Mouse (Mus musculus) midbrain, embryonic 13.5 days (tissue): Measurements from ENCODE around the gene Rerg. TPM values are rescaled to one million over a fixed set of nuclear protein-coding genes. Genes with fewer than 3 reads are reported as not detected.
A peak's percentile ranks its signal among the peaks of the same experiment; 100 is the strongest.

Experiments used
- ATAC-seq: fragments of 200-750 bp; cut with Nextera tagmentation; 2 replicates; pipeline ENCODE4 v1.8.0; 2017; ENCODE audit warnings: mild to moderate bottlenecking, moderate TSS enrichment, moderate library complexity
- H3K27ac ChIP-seq: fragments of 300-500 bp; sonication (generic); 2 replicates; pipeline ENCODE4 v1.5.1; 2015; ENCODE audit warnings: inconsistent platforms, mild to moderate bottlenecking, moderate library complexity
- H3K27me3 ChIP-seq: fragments of 300-500 bp; sonication (generic); 2 replicates; pipeline ENCODE4 v1.6.1; 2015; ENCODE audit warnings: mild to moderate bottlenecking, inconsistent platforms
- H3K36me3 ChIP-seq: fragments of 300-500 bp; sonication (generic); 2 replicates; pipeline ENCODE4 v1.6.1; 2015; ENCODE audit warnings: mild to moderate bottlenecking, inconsistent platforms
- H3K4me1 ChIP-seq: fragments of 300-500 bp; sonication (generic); replicated peaks from 2 replicates; pipeline ENCODE4 v1.6.1; 2015; ENCODE audit warnings: inconsistent platforms
- H3K4me2 ChIP-seq: fragments of 300-500 bp; sonication (generic); replicated peaks from 2 replicates; pipeline ENCODE4 v1.6.1; 2015; ENCODE audit warnings: moderate library complexity, mild to moderate bottlenecking, inconsistent platforms
- H3K4me3 ChIP-seq: fragments of 300-500 bp; sonication (generic); replicated peaks from 2 replicates; pipeline ENCODE4 v1.5.1; 2015; ENCODE audit warnings: mild to moderate bottlenecking, inconsistent platforms
- H3K9ac ChIP-seq: fragments of 300-500 bp; sonication (generic); replicated peaks from 2 replicates; pipeline ENCODE4 v1.6.1; 2015; ENCODE audit warnings: mild to moderate bottlenecking, inconsistent platforms
- H3K9me3 ChIP-seq: fragments of 300-500 bp; sonication (generic); 2 replicates; pipeline ENCODE4 v1.6.1; 2016; ENCODE audit warnings: mild to moderate bottlenecking, inconsistent platforms
- WGBS: fragments of 180-500 bp; shearing (Covaris S2); methylation state at CpG from one replicate; pipeline ENCODE4 v1.1.7; 2015; 5-methylcytosine and 5-hydroxymethylcytosine counted together
- polyA plus RNA-seq: library from polyadenylated mRNA; unstranded; fragments of >200 nt; fragmentation: Nextera tagmentation; extraction: Ambion mirVana; gene quantifications from 2 replicates; pipeline ENCODE4 v1.2.1, GENCODE M21; 2015

Gene Rerg
- polyA plus RNA-seq, 1 experiment from 2014 or later: 2.8 TPM

- 91% methylated on average over 6 of the region's 6 CpGs for WGBS
- H3K4me1 ChIP-seq: no peaks in the 10 kb centered on the region
- H3K4me2 ChIP-seq: no peak overlapping the region
- H3K9me3 ChIP-seq: no peaks in the 10 kb centered on the region
- H3K4me3 ChIP-seq: no peak overlapping the region
- no peaks in the 10 kb centered on the region for H3K27me3 ChIP-seq
- no peak overlapping the region for H3K9ac ChIP-seq
- no peaks in the 10 kb centered on the region for H3K36me3 ChIP-seq
- no peak overlapping the region for H3K27ac ChIP-seq
- ATAC-seq: no peak
These were observed 20.3 kb upstream of the Rerg start for GRCm38 (mm10) chr6:137190577-137190976.

- no peaks in the 10 kb centered on the region for H3K27me3 ChIP-seq
- no peaks in the 10 kb centered on the region for H3K4me1 ChIP-seq
- H3K9ac ChIP-seq: no peak overlapping the region
- H3K36me3 ChIP-seq: no peaks in the 10 kb centered on the region
- H3K4me3 ChIP-seq: no peak overlapping the region
- ATAC-seq: peak; percentile 72; the same call in 1 of the 2 replicates
- H3K4me2 ChIP-seq: no peak overlapping the region
- no peak overlapping the region for H3K27ac ChIP-seq
- 61% methylated on average over 10 of the region's 11 CpGs for WGBS
- H3K9me3 ChIP-seq: no peaks in the 10 kb centered on the region
These were observed 18.2 kb upstream of the Rerg start for GRCm38 (mm10) chr6:137188375-137188926.

GRCm38 (mm10) chr6:137187426-137187825 is 17.1 kb upstream of the Rerg start:
- H3K27me3 ChIP-seq: no peaks in the 10 kb centered on the region
- H3K4me1 ChIP-seq: no peaks in the 10 kb centered on the region
- H3K9me3 ChIP-seq: no peaks in the 10 kb centered on the region
- WGBS: 80% methylated on average over 3 of the region's 3 CpGs
- no peak overlapping the region for H3K4me2 ChIP-seq
- no peak overlapping the region for H3K9ac ChIP-seq
- no peaks in the 10 kb centered on the region for H3K36me3 ChIP-seq
- no peak overlapping the region for H3K27ac ChIP-seq
- no peak overlapping the region for H3K4me3 ChIP-seq
- ATAC-seq: no peak

DNA sequence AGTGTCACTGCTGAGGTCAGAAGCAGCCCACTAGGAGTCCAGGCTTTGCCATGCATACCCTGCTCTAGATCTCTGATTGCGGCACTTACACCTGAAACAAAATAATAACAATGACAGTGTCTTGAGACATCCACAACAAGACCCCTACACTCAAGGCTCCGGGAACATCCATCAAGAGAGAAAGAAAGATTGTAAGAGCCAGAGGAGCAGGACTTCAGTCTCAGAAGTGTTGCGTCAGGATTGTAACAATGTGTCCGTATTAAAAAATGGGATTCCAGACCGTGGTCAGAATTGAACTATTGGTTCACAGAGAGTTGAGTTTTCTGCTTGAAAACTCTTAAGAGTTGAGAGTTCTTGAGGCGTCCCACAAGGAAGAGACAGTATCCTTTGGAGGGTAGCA is 10.3 kb upstream of the Rerg start:
- Histone ChIP-seq H3K9me3 (no peaks in the 10 kb centered on the region), H3K27me3 (no peaks in the 10 kb centered on the region), H3K4me2 (no peak overlapping the region), H3K9ac (no peak overlapping the region), H3K4me3 (no peak overlapping the region), H3K4me1 (peaks cover 4% of the 10 kb centered on the region), H3K36me3 (no peaks in the 10 kb centered on the region), H3K27ac (no peak overlapping the region)
- ATAC-seq: no peak
- 92% methylated on average over 6 of the region's 6 CpGs for WGBS

DNA sequence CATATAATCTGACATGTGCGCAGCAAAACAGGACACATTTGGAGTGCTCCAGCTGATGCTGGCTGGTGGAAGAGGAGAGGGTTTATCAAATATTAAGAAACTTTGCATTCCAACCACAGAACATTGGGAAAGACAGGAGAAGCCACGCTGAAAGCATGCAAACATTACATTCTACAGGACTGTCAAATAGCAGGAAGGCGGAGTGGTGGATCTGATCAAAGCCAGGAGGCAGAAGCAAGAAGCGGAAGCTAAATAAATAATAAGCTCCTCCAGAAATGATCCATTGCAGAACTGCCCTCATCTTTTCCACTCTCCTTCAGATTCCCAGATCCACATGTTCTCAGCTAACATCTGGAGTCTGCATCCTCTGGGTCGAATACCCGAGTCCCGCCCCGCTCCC is 9.8 kb upstream of the Rerg start:
- no peak for ATAC-seq
- 76% methylated on average over 8 of the region's 8 CpGs for WGBS
- no peak overlapping the region for H3K27ac ChIP-seq
- no peaks in the 10 kb centered on the region for H3K27me3 ChIP-seq
- no peak overlapping the region for H3K4me2 ChIP-seq
- H3K36me3 ChIP-seq: no peaks in the 10 kb centered on the region
- H3K9me3 ChIP-seq: no peaks in the 10 kb centered on the region
- no peak overlapping the region for H3K4me3 ChIP-seq
- peaks cover 4% of the 10 kb centered on the region for H3K4me1 ChIP-seq
- no peak overlapping the region for H3K9ac ChIP-seq

GRCm38 (mm10) chr6:137179026-137179425 is 8.7 kb upstream of the Rerg start:
- WGBS: 63% methylated on average over 3 of the region's 3 CpGs
- Histone ChIP-seq H3K9ac (no peak overlapping the region), H3K4me2 (no peak overlapping the region), H3K4me1 (peaks cover 4% of the 10 kb centered on the region), H3K27ac (no peak overlapping the region; the same call in 1 of the 2 replicates), H3K36me3 (no peaks in the 10 kb centered on the region), H3K9me3 (no peaks in the 10 kb centered on the region), H3K27me3 (no peaks in the 10 kb centered on the region), H3K4me3 (no peak overlapping the region)
- ATAC-seq: no peak

DNA sequence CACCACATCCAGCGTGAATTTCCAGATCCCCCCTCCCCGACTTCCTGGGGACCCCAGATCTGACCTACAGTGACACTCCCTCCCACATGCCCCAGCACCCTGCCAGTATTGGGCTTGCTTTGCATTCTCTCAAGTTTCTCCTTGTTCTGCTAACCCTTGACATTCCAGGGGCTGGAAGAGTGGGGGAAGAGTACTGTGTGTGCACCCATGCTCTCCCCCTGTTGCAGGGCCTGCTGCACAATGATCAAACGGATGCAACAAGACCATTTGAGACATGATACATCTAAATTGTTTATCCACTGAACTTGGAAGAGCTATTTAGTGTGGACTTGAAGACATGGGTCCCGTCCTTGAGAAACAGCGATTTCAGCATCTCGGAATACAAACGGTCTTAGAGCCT is 349 bp upstream of the Rerg start:
- H3K27ac ChIP-seq: no peak overlapping the region
- H3K9ac ChIP-seq: no peak overlapping the region
- H3K4me3 ChIP-seq: no peak overlapping the region
- ATAC-seq: no peak
- H3K4me1 ChIP-seq: peaks cover 11% of the 10 kb centered on the region
- H3K27me3 ChIP-seq: peaks cover 26% of the 10 kb centered on the region
- WGBS: 43% methylated on average over 7 of the region's 7 CpGs
- no peak overlapping the region for H3K4me2 ChIP-seq
- no peaks in the 10 kb centered on the region for H3K9me3 ChIP-seq
- no peaks in the 10 kb centered on the region for H3K36me3 ChIP-seq

- H3K4me1 ChIP-seq: peaks cover 11% of the 10 kb centered on the region
- H3K27ac ChIP-seq: no peak overlapping the region
- no peaks in the 10 kb centered on the region for H3K9me3 ChIP-seq
- peak overlapping the region; percentile 94 for H3K4me2 ChIP-seq
- WGBS: under 1% methylated on average over 53 of the region's 53 CpGs
- H3K9ac ChIP-seq: peak overlapping the region; percentile 66
- no peaks in the 10 kb centered on the region for H3K36me3 ChIP-seq
- peak overlapping the region; percentile 51 for H3K4me3 ChIP-seq
- peaks cover 26% of the 10 kb centered on the region for H3K27me3 ChIP-seq
- ATAC-seq: peak; percentile 98
These were observed 927 bp downstream of the Rerg start for GRCm38 (mm10) chr6:137169171-137169968.

- Histone ChIP-seq H3K27ac (no peak overlapping the region), H3K4me2 (no peak overlapping the region), H3K36me3 (no peaks in the 10 kb centered on the region), H3K9me3 (no peaks in the 10 kb centered on the region), H3K27me3 (peaks cover 26% of the 10 kb centered on the region), H3K4me1 (peaks cover 11% of the 10 kb centered on the region), H3K4me3 (no peak overlapping the region), H3K9ac (no peak overlapping the region)
- WGBS: 60% methylated on average over 4 of the region's 4 CpGs
- ATAC-seq: no peak
These were observed 3.5 kb downstream of the Rerg start for GRCm38 (mm10) chr6:137166843-137167242.

DNA sequence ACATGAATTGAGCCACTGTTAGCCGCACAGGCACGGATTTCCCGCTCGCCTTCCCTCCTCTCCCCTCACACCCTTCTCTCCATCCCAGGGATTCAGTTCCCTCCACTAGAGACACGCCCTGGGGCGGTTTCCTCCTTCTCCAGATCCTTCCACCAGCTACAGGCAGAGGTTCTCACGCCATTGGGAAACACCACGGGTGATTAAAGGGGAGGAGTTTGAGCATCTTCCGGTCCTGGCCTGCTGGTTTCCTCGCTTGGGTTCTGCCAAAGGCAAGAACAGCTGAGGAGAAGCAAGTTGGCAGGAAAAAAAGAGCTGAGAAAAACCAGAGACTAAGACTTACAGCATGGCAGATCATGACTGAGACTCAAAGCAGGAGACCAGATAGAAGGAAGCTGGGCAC is 6.7 kb downstream of the Rerg start:
- H3K27ac ChIP-seq: no peak overlapping the region
- H3K4me2 ChIP-seq: no peak overlapping the region
- H3K4me3 ChIP-seq: no peak overlapping the region
- WGBS: 71% methylated on average over 10 of the region's 10 CpGs
- H3K4me1 ChIP-seq: no peaks in the 10 kb centered on the region
- no peaks in the 10 kb centered on the region for H3K36me3 ChIP-seq
- no peaks in the 10 kb centered on the region for H3K9me3 ChIP-seq
- H3K9ac ChIP-seq: no peak overlapping the region
- H3K27me3 ChIP-seq: peaks cover 17% of the 10 kb centered on the region
- ATAC-seq: no peak

DNA sequence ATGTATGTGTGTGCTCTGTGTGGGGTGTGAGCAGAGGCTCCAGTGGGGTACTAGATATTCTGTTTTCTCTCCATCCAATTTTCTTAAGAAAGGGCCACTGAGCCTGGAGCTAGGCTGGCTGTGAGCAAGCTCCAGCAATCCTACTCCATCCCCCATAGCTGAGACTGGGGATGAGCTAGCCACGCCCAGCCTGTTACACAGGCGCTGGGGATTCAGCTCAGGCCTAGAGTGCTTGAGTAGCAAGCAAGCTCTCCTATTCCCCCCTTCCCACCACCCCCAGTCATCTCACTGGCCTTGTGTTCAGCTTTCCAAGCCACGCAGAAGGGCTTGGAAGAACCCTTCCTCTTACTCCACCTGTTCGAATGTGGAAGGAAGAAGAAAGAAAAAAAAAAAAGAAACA is 7.2 kb downstream of the Rerg start:
- no peak for ATAC-seq
- 76% methylated on average over 4 of the region's 4 CpGs for WGBS

DNA sequence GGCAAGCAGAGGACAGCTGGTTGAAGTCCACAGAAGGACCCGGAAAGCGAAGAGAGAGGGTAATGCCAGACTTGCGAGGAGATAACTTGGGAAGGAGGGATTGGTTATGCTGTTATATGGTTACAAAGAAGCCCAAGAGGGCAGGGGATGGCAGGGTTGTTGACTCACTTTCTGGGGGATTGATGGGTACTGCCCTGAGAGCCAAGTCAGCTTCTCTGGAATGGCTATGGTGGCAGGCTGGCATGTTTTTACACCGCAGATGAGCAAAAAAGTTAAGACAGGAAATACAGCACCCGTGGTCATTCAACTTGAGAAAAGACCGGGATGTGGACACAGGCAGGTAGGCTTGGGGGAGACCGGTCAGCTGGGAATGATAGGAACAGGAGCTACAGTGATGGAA is 7.8 kb downstream of the Rerg start:
- Histone ChIP-seq H3K27me3 (0 out of 2 replicates have a peak, but pooled peaks cover 7% of the 10 kb centered on the region), H3K27ac (no peak overlapping the region), H3K4me3 (no peak overlapping the region), H3K4me1 (no peaks in the 10 kb centered on the region), H3K36me3 (no peaks in the 10 kb centered on the region), H3K4me2 (no peak overlapping the region), H3K9ac (no peak overlapping the region), H3K9me3 (no peaks in the 10 kb centered on the region)
- WGBS: 95% methylated on average over 7 of the region's 7 CpGs
- ATAC-seq: no peak

More for the DNA sequence above, 7.2 kb downstream of the Rerg start:
- no peak overlapping the region for H3K4me3 ChIP-seq
- H3K9me3 ChIP-seq: no peaks in the 10 kb centered on the region
- peaks cover 11% of the 10 kb centered on the region; the same call in 1 of the 2 replicates for H3K27me3 ChIP-seq
- no peak overlapping the region for H3K27ac ChIP-seq
- H3K4me2 ChIP-seq: no peak overlapping the region
- H3K4me1 ChIP-seq: no peaks in the 10 kb centered on the region
- no peaks in the 10 kb centered on the region for H3K36me3 ChIP-seq
- no peak overlapping the region for H3K9ac ChIP-seq
